Mouse (Mus musculus): ENCODE results near the gene Grik4. TPM values are rescaled to one million over a fixed set of nuclear protein-coding genes. Genes with fewer than 3 reads are reported as not detected.
"Not testable (repeated sequence)": the region's sequence is repeated elsewhere in the genome, so short reads cannot be mapped to it uniquely, and the experiment has no call there.

Grik4 gene
- polyA plus RNA-seq, 1 experiment: 0.35 TPM

DNA sequence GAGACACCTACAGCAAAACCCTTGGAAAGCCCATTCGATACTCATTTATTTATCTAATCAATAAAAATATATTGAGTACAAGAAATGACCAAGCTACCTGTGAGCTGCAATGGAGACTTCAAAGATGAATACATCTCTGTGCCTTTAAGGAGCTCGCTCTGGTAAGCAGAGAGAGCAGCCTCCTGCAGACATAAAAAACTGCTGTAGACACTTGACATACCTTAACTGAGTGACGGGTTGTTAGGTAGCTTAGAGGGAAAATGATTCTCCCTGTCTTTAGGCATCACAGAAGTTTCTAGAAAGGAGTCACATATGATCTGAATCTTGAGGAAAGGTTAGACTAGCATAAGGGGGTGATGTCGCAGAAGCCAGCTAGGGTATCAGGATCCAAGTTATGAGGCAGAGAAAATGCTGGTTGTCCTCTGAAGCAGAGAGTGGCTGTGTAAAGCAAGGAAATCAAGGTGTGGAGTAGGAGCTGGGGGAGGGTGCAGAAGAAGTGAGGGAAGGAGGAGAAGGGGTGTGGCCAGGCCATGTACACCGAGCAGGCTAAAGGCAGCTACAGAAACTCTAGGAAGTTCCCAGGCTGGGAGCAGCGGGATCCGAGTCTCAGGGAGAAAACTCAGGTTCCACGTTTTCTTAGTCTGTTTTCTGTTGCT is 160.9 kb downstream of the Grik4 start:
- WGBS: 36% methylated on average over 8 of the region's 8 CpGs
- Histone ChIP-seq H3K4me3 (ENCODE audit: low read depth, low read length) (no peak overlapping the region), H3K4me1 (ENCODE audit: control insufficient read depth, insufficient read depth, insufficient read length, low read length) (no peaks in the 10 kb centered on the region), H3K36me3 (ENCODE audit: control insufficient read depth, insufficient read depth, low read length) (no peaks in the 10 kb centered on the region), H3K27me3 (ENCODE audit: control insufficient read depth, insufficient read depth, low read length) (peaks cover 4% of the 10 kb centered on the region; the same call in 1 of the 2 replicates), H3K27ac (ENCODE audit: insufficient read depth, low read depth, low read length) (no peak overlapping the region)
- TF ChIP-seq CTCF (IDR thresholded peaks at IDR 0.05; ENCODE audit: extremely low read depth, insufficient read length, insufficient replicate concordance, low read depth, low read length): no peak
- TF ChIP-seq POLR2A (IDR thresholded peaks at IDR 0.05; ENCODE audit: low read depth, low read length): no peak

DNA sequence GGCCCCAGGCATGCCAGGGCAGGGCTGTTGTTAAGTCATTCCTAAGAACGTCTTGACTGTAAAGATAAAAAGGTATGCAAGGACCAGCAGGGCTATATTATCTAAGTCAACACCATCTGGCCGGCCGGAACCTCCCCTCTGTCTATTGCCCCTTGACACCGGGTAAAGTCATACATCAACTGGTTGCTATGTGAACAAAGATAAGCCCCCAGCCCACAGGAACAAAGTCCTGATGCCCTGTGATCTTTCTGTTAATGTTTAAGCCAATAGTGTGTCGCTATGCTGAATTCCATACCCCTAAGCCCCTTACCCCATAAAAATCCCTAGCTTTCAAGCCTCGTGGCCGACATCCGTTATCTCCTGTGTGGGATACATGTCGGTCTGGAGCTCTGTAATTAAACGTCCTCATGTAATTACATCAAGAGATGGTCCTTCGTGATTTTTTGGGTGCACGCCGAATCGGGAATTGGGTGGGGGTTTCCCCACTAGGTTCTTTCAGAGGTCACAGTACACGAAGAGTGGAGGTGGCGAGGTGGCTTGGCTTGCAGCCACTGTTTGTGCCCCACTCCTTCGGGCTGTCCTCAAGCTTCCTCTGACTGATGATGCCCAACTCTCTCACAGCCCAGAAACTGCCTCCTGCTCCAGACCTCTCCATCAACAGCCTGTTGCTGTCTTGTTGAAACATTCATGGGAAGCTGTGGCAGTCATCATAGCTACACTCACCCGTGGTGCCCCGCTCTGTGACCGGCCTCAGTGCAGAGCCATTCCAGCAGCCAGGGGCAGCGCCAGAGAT is 165.6 kb downstream of the Grik4 start:
- H3K36me3 ChIP-seq (ENCODE audit: control insufficient read depth, insufficient read depth, low read length); H3K27me3 ChIP-seq (ENCODE audit: control insufficient read depth, insufficient read depth, low read length); H3K4me3 ChIP-seq (ENCODE audit: low read depth, low read length); H3K27ac ChIP-seq (ENCODE audit: insufficient read depth, low read depth, low read length); H3K4me1 ChIP-seq (ENCODE audit: control insufficient read depth, insufficient read depth, insufficient read length, low read length): not testable (repeated sequence)
- 19% methylated on average over 21 of the region's 21 CpGs for WGBS

DNA sequence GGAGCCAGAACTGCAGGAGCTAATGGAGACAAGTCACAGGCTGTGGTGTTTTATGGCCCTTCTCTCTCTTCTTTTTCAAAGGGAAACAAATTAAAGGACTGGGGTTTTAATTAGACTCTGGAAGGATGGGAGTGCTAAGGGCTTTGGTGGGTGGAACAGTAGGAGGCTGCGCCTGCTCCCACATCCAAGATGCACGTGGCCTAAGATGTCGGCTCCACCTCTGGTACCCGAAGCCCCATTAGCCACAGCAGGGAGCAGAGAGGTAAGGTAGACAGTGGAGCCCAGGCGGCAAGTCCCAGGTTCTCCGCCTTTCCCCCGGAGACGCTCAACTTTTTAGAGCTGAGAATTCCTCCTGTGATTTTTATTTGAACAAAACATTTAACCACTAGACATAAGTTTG is 166.4 kb downstream of the Grik4 start:
- Histone ChIP-seq H3K27ac (ENCODE audit: insufficient read depth, low read depth, low read length) (no peak overlapping the region), H3K36me3 (ENCODE audit: control insufficient read depth, insufficient read depth, low read length) (no peaks in the 10 kb centered on the region), H3K4me1 (ENCODE audit: control insufficient read depth, insufficient read depth, insufficient read length, low read length) (no peaks in the 10 kb centered on the region; the same call in 1 of the 2 replicates), H3K27me3 (ENCODE audit: control insufficient read depth, insufficient read depth, low read length) (peaks cover 4% of the 10 kb centered on the region; the same call in 1 of the 2 replicates), H3K4me3 (ENCODE audit: low read depth, low read length) (no peak overlapping the region)
- TF ChIP-seq CTCF (IDR thresholded peaks at IDR 0.05; ENCODE audit: extremely low read depth, insufficient read length, insufficient replicate concordance, low read depth, low read length) (no peak), POLR2A (IDR thresholded peaks at IDR 0.05; ENCODE audit: low read depth, low read length) (no peak)
- 60% methylated on average over 8 of the region's 8 CpGs for WGBS

DNA sequence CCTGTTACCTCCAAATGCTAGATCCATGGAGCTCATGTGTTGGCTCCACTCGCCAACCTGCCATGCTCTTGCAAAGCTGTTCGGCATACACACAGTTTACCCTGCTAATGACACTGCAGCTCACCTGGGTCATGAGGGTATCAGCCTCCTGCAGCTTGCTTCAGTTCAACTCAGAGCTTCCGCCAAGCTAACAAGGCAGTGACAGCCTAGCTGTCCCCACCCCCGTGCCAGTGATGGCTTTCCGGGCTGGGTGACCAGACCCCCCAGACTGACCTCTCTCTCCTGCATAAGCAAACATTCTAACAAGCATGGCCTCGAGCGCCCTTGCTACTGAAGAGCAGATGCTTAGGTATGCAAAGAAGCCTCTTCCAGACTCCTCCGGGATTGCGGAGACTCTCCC is 167.5 kb downstream of the Grik4 start:
- TF ChIP-seq CTCF (IDR thresholded peaks at IDR 0.05; ENCODE audit: extremely low read depth, insufficient read length, insufficient replicate concordance, low read depth, low read length): no peak
- TF ChIP-seq POLR2A (IDR thresholded peaks at IDR 0.05; ENCODE audit: low read depth, low read length): no peak
- Histone ChIP-seq H3K27ac (ENCODE audit: insufficient read depth, low read depth, low read length) (no peak overlapping the region), H3K36me3 (ENCODE audit: control insufficient read depth, insufficient read depth, low read length) (no peaks in the 10 kb centered on the region), H3K27me3 (ENCODE audit: control insufficient read depth, insufficient read depth, low read length) (peaks cover 4% of the 10 kb centered on the region; the same call in 1 of the 2 replicates), H3K4me3 (ENCODE audit: low read depth, low read length) (no peak overlapping the region), H3K4me1 (ENCODE audit: control insufficient read depth, insufficient read depth, insufficient read length, low read length) (no peaks in the 10 kb centered on the region; the same call in 1 of the 2 replicates)
- 84% methylated on average over 9 of the region's 9 CpGs for WGBS

DNA sequence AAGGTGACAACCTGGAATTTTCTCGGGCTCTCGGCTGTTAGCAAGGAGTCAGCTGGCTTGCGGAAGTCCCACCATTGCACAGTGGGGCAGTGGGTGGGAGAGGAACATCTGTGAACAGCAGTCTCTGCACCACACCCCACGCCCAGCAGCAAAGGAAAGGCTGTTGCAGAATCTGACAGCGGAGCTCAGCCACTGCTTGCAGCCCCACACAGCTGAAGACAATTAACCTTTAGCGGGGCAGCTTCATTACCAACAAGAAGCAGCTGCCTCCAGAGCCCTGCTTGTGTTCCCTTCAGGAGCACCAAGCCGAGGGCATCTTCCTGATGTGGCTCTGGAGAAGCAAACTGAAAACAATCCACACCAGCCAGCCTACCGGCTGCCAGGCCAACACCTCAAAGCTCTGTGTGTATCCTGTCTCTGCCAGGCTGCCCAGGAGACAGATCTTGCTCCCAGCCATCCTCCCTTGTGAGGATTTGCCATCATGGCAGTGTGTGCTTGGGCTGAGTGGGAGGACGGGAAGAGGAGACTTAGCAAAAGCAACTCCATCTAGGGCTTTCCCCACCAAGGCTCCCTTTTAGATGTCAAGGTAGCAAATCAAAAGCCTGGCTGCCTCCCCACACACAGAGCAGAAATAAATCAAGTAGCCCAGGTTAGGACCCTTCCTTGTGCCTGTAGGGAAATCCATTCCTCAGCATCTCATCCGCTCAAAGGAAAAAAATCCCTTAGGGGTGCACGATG is 179.3 kb downstream of the Grik4 start:
- Histone ChIP-seq H3K27ac (ENCODE audit: insufficient read depth, low read depth, low read length) (no peak overlapping the region), H3K27me3 (ENCODE audit: control insufficient read depth, insufficient read depth, low read length) (no peaks in the 10 kb centered on the region), H3K36me3 (ENCODE audit: control insufficient read depth, insufficient read depth, low read length) (no peaks in the 10 kb centered on the region), H3K4me3 (ENCODE audit: low read depth, low read length) (no peak overlapping the region), H3K4me1 (ENCODE audit: control insufficient read depth, insufficient read depth, insufficient read length, low read length) (no peaks in the 10 kb centered on the region)
- 69% methylated on average over 11 of the region's 11 CpGs for WGBS
- TF ChIP-seq POLR2A (IDR thresholded peaks at IDR 0.05; ENCODE audit: low read depth, low read length): no peak
- TF ChIP-seq CTCF (IDR thresholded peaks at IDR 0.05; ENCODE audit: extremely low read depth, insufficient read length, insufficient replicate concordance, low read depth, low read length): no peak

DNA sequence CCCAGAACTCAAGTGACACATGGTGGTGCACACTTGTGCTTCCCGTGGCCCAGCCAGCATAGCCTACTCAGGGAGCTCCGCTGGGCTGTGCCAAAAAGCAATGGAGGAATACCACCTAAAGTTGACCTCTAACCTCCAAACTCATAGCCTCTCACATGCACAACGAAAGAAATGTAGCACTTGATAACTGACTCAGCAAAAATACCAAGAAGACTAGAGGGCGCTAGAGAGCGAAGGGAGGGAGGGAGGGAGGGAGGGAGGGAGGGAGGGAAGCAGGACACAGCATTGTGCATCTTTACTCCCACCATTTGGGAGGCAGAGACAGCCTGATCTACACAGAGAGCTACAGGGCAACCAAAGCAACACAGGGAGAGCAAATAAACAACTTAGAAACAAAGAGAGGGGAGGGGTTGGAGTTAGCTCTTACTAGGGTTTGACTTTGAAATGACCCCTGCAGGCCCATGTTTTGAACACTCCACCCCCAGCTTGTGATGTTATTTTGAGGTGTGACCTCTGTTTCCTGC is 185.5 kb downstream of the Grik4 start:
- H3K4me1 ChIP-seq (ENCODE audit: control insufficient read depth, insufficient read depth, insufficient read length, low read length): peaks cover 2% of the 10 kb centered on the region; the same call in 1 of the 2 replicates
- no peak overlapping the region for H3K27ac ChIP-seq (ENCODE audit: insufficient read depth, low read depth, low read length)
- 71% methylated on average over 5 of the region's 5 CpGs for WGBS
- no peaks in the 10 kb centered on the region for H3K27me3 ChIP-seq (ENCODE audit: control insufficient read depth, insufficient read depth, low read length)
- H3K36me3 ChIP-seq (ENCODE audit: control insufficient read depth, insufficient read depth, low read length): no peaks in the 10 kb centered on the region
- TF ChIP-seq POLR2A (IDR thresholded peaks at IDR 0.05; ENCODE audit: low read depth, low read length) (no peak), CTCF (IDR thresholded peaks at IDR 0.05; ENCODE audit: extremely low read depth, insufficient read length, insufficient replicate concordance, low read depth, low read length) (no peak)
- no peak overlapping the region for H3K4me3 ChIP-seq (ENCODE audit: low read depth, low read length)
